Mouse (Mus musculus): ENCODE data around the gene Mgat4e. TPM values are rescaled to one million over a fixed set of nuclear protein-coding genes. Genes with fewer than 3 reads are reported as not detected.

Gene Mgat4e
- polyA plus RNA-seq, 1 experiment = 108 TPM

- Histone ChIP-seq H3K27ac (ENCODE audit: control insufficient read depth, insufficient read depth, low read depth, low read length) (peak overlapping the region; percentile 97), H3K4me1 (ENCODE audit: control insufficient read depth, insufficient read depth, low read length) (peaks cover 5% of the 10 kb centered on the region)
Measured at GRCm38 (mm10) chr1:134561770-134562143, 12.3 kb upstream of the Mgat4e start.

GRCm38 (mm10) chr1:134560801-134561769 lies 11.6 kb upstream of the Mgat4e start:
- H3K27ac ChIP-seq (ENCODE audit: control insufficient read depth, insufficient read depth, low read depth, low read length) = peak overlapping the region; percentile 97
- peak overlapping the region; percentile 88 for H3K4me3 ChIP-seq (ENCODE audit: control insufficient read depth, low read depth, low read length)
- no peaks in the 10 kb centered on the region for H3K27me3 ChIP-seq (ENCODE audit: control insufficient read depth, insufficient read depth, low read length)
- TF ChIP-seq POLR2A (IDR thresholded peaks at IDR 0.05; ENCODE audit: control insufficient read depth, low read depth, low read length) = peak; percentile 44; the same call in 1 of the 2 replicates
- no peak for TF ChIP-seq CTCF (IDR thresholded peaks at IDR 0.05; ENCODE audit: control insufficient read depth, insufficient read depth, insufficient replicate concordance, low read depth, low read length)
- no peaks in the 10 kb centered on the region; the same call in 1 of the 2 replicates for H3K36me3 ChIP-seq (ENCODE audit: control insufficient read depth, insufficient read depth, low read length)
- H3K4me1 ChIP-seq (ENCODE audit: control insufficient read depth, insufficient read depth, low read length) = peaks cover 6% of the 10 kb centered on the region

More at GRCm38 (mm10) chr1:134561770-134562143, 12.3 kb upstream of the Mgat4e start:
- Histone ChIP-seq H3K4me3 (ENCODE audit: control insufficient read depth, low read depth, low read length) (peak overlapping the region; percentile 88), H3K27me3 (ENCODE audit: control insufficient read depth, insufficient read depth, low read length) (no peaks in the 10 kb centered on the region), H3K36me3 (ENCODE audit: control insufficient read depth, insufficient read depth, low read length) (no peaks in the 10 kb centered on the region; the same call in 1 of the 2 replicates)
- no peak for TF ChIP-seq POLR2A (IDR thresholded peaks at IDR 0.05; ENCODE audit: control insufficient read depth, low read depth, low read length)
- TF ChIP-seq CTCF (IDR thresholded peaks at IDR 0.05; ENCODE audit: control insufficient read depth, insufficient read depth, insufficient replicate concordance, low read depth, low read length) = no peak

- H3K4me1 ChIP-seq (ENCODE audit: control insufficient read depth, insufficient read depth, low read length) = peaks cover 9% of the 10 kb centered on the region
- H3K27me3 ChIP-seq (ENCODE audit: control insufficient read depth, insufficient read depth, low read length) = no peaks in the 10 kb centered on the region
- peak overlapping the region; percentile 88 for H3K4me3 ChIP-seq (ENCODE audit: control insufficient read depth, low read depth, low read length)
- peak overlapping the region; percentile 96 for H3K27ac ChIP-seq (ENCODE audit: control insufficient read depth, insufficient read depth, low read depth, low read length)
- H3K36me3 ChIP-seq (ENCODE audit: control insufficient read depth, insufficient read depth, low read length) = no peaks in the 10 kb centered on the region; the same call in 1 of the 2 replicates
- no peak for TF ChIP-seq CTCF (IDR thresholded peaks at IDR 0.05; ENCODE audit: control insufficient read depth, insufficient read depth, insufficient replicate concordance, low read depth, low read length)
- no peak for TF ChIP-seq POLR2A (IDR thresholded peaks at IDR 0.05; ENCODE audit: control insufficient read depth, low read depth, low read length)
Measured at GRCm38 (mm10) chr1:134560396-134560795, 10.9 kb upstream of the Mgat4e start.

GRCm38 (mm10) chr1:134559976-134560375 lies 10.5 kb upstream of the Mgat4e start, which contains the start of gene Kdm5b:
TSS of gene Kdm5b (plus strand) at chr1:134560171.
- Histone ChIP-seq H3K4me1 (ENCODE audit: control insufficient read depth, insufficient read depth, low read length) (peaks cover 12% of the 10 kb centered on the region), H3K27me3 (ENCODE audit: control insufficient read depth, insufficient read depth, low read length) (no peaks in the 10 kb centered on the region), H3K36me3 (ENCODE audit: control insufficient read depth, insufficient read depth, low read length) (no peaks in the 10 kb centered on the region; the same call in 1 of the 2 replicates), H3K27ac (ENCODE audit: control insufficient read depth, insufficient read depth, low read depth, low read length) (peak within 1 kb of the TSS; percentile 96), H3K4me3 (ENCODE audit: control insufficient read depth, low read depth, low read length) (peak within 1 kb of the TSS; percentile 88)
- TF ChIP-seq POLR2A (IDR thresholded peaks at IDR 0.05; ENCODE audit: control insufficient read depth, low read depth, low read length) (peak; percentile 100), CTCF (IDR thresholded peaks at IDR 0.05; ENCODE audit: control insufficient read depth, insufficient read depth, insufficient replicate concordance, low read depth, low read length) (no peak)

GRCm38 (mm10) chr1:134559226-134559625 lies 9.7 kb upstream of the Mgat4e start:
- TF ChIP-seq POLR2A (IDR thresholded peaks at IDR 0.05; ENCODE audit: control insufficient read depth, low read depth, low read length) (no peak), CTCF (IDR thresholded peaks at IDR 0.05; ENCODE audit: control insufficient read depth, insufficient read depth, insufficient replicate concordance, low read depth, low read length) (no peak)
- Histone ChIP-seq H3K27ac (ENCODE audit: control insufficient read depth, insufficient read depth, low read depth, low read length) (peak overlapping the region; percentile 96), H3K4me1 (ENCODE audit: control insufficient read depth, insufficient read depth, low read length) (peaks cover 15% of the 10 kb centered on the region), H3K36me3 (ENCODE audit: control insufficient read depth, insufficient read depth, low read length) (no peaks in the 10 kb centered on the region; the same call in 1 of the 2 replicates), H3K27me3 (ENCODE audit: control insufficient read depth, insufficient read depth, low read length) (no peaks in the 10 kb centered on the region), H3K4me3 (ENCODE audit: control insufficient read depth, low read depth, low read length) (peak overlapping the region; percentile 88; the same call in 1 of the 2 replicates)

- Histone ChIP-seq H3K4me1 (ENCODE audit: control insufficient read depth, insufficient read depth, low read length) (peaks cover 14% of the 10 kb centered on the region), H3K36me3 (ENCODE audit: control insufficient read depth, insufficient read depth, low read length) (no peaks in the 10 kb centered on the region), H3K27me3 (ENCODE audit: control insufficient read depth, insufficient read depth, low read length) (no peaks in the 10 kb centered on the region), H3K27ac (ENCODE audit: control insufficient read depth, insufficient read depth, low read depth, low read length) (peak overlapping the region; percentile 70), H3K4me3 (ENCODE audit: control insufficient read depth, low read depth, low read length) (peak overlapping the region; percentile 76)
- TF ChIP-seq POLR2A (IDR thresholded peaks at IDR 0.05; ENCODE audit: control insufficient read depth, low read depth, low read length) (no peak), CTCF (IDR thresholded peaks at IDR 0.05; ENCODE audit: control insufficient read depth, insufficient read depth, insufficient replicate concordance, low read depth, low read length) (no peak)
Measured at GRCm38 (mm10) chr1:134558511-134558910, 9.0 kb upstream of the Mgat4e start.

GRCm38 (mm10) chr1:134556671-134557218 lies 7.3 kb upstream of the Mgat4e start:
- peak overlapping the region; percentile 95 for H3K27ac ChIP-seq (ENCODE audit: control insufficient read depth, insufficient read depth, low read depth, low read length)
- peak overlapping the region; percentile 95 for H3K4me3 ChIP-seq (ENCODE audit: control insufficient read depth, low read depth, low read length)
- TF ChIP-seq POLR2A (IDR thresholded peaks at IDR 0.05; ENCODE audit: control insufficient read depth, low read depth, low read length) = peak; percentile 72
- TF ChIP-seq CTCF (IDR thresholded peaks at IDR 0.05; ENCODE audit: control insufficient read depth, insufficient read depth, insufficient replicate concordance, low read depth, low read length) = no peak
- H3K27me3 ChIP-seq (ENCODE audit: control insufficient read depth, insufficient read depth, low read length) = no peaks in the 10 kb centered on the region
- no peaks in the 10 kb centered on the region for H3K36me3 ChIP-seq (ENCODE audit: control insufficient read depth, insufficient read depth, low read length)
- H3K4me1 ChIP-seq (ENCODE audit: control insufficient read depth, insufficient read depth, low read length) = peaks cover 19% of the 10 kb centered on the region

All from testis, adult 2 months (tissue).